Mouse (Mus musculus) embryonic facial prominence, embryonic 10.5 days (tissue): Measurements from ENCODE around the gene Pcdh7. TPM values are rescaled to one million over a fixed set of nuclear protein-coding genes. Genes with fewer than 3 reads are reported as not detected.
"Not testable (repeated sequence)": the region's sequence is repeated elsewhere in the genome, so short reads cannot be mapped to it uniquely, and the experiment has no call there.

Experiments
- DNase-seq: peaks from one replicate; pipeline ENCODE4 v3.0.0-alpha.2; 2017; ENCODE audit warnings: low spot score
- H3K27ac ChIP-seq: fragments of 300-500 bp; sonication (generic); replicated peaks from 2 replicates; pipeline ENCODE4 v1.5.1; 2016; ENCODE audit warnings: mild to moderate bottlenecking
- H3K27me3 ChIP-seq: fragments of 300-500 bp; sonication (generic); replicated peaks from 2 replicates; pipeline ENCODE4 v1.6.1; 2016; ENCODE audit warnings: low read depth, mild to moderate bottlenecking; ENCODE audit not compliant: poor library complexity, severe bottlenecking
- H3K36me3 ChIP-seq: fragments of 300-500 bp; sonication (generic); replicated peaks from 2 replicates; pipeline ENCODE4 v1.6.1; 2016; ENCODE audit warnings: mild to moderate bottlenecking, moderate library complexity
- H3K4me1 ChIP-seq: fragments of 300-500 bp; sonication (generic); 2 replicates; pipeline ENCODE4 v1.6.1; 2016
- H3K4me3 ChIP-seq: fragments of 300-500 bp; sonication (generic); 2 replicates; pipeline ENCODE4 v1.5.1; 2016; ENCODE audit warnings: mild to moderate bottlenecking, moderate library complexity
- H3K9me3 ChIP-seq: fragments of 300-500 bp; sonication (generic); 2 replicates; pipeline ENCODE4 v1.6.1; 2016; ENCODE audit warnings: mild to moderate bottlenecking
- WGBS: fragments of 180-500 bp; shearing (Covaris S2); methylation state at CpG from one replicate; pipeline ENCODE4 v1.1.7; 2016; 5-methylcytosine and 5-hydroxymethylcytosine counted together
- polyA plus RNA-seq: library from polyadenylated mRNA; unstranded; fragments of >200 nt; fragmentation: Nextera tagmentation; extraction: Ambion mirVana; gene quantifications from 2 replicates; pipeline ENCODE4 v1.2.1, GENCODE M21; 2016

The Pcdh7 gene
- polyA plus RNA-seq = 6.2 and 7.0 TPM in 2 replicates

DNA sequence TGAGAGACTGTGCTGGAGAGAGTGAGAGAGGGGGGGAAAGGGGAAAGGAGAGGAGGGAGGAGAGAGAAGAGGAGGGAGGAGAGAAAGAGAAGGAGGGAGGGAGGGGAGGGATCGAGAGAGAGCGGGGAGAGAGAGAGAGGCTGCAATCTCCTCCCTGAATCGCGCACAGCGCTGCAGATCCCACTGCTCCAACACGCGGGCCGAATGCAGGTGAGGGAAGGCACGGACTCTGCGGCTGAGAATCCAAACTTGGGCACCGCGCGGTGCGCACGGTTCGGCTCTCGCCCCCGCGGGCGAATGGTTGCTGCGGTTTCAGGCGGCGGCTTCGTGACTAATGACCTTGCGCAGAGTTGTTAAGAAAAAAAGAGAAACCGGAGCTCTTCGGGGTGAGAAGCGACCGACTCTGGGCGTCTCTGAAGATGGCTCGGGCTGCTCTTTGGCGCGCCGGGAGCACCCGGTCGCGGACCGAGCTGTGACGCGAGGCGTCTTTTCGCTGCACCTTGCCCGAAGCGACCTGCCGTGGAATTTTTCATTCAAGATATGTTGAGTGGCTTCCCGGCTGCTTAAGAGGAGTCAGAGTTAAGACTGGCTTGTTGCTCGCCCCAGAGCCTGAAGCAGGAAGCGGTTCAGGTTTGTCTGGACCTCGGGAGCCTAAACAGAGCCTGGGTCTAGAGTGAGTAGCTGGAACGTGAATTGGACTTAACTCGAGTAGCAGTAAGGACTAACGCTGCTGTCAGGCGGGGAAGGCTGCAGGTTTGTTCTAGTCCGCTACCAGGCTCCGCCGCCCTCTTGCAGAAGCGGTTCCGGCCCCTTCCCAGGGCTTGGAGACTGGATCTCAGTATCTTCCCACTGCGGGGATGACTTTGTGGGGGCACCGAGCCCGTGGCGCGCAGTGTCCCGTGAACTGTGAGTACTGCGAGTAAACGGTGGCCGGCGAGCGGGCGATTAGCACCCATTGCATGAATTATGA is at the start of gene Pcdh7:
TSS of gene Pcdh7 (plus strand) at position 62 of the 970 bp plus-strand sequence.
- Histone ChIP-seq H3K27ac (peak within 1 kb of the TSS; percentile 90), H3K27me3 (peaks cover 43% of the 10 kb centered on the region), H3K9me3 (no peaks in the 10 kb centered on the region), H3K36me3 (no peaks in the 10 kb centered on the region), H3K4me3 (peak within 1 kb of the TSS; percentile 73), H3K4me1 (peaks cover 40% of the 10 kb centered on the region)
- DNase-seq = peak; percentile 78
- WGBS = under 1% methylated on average over 70 of the region's 70 CpGs

DNA sequence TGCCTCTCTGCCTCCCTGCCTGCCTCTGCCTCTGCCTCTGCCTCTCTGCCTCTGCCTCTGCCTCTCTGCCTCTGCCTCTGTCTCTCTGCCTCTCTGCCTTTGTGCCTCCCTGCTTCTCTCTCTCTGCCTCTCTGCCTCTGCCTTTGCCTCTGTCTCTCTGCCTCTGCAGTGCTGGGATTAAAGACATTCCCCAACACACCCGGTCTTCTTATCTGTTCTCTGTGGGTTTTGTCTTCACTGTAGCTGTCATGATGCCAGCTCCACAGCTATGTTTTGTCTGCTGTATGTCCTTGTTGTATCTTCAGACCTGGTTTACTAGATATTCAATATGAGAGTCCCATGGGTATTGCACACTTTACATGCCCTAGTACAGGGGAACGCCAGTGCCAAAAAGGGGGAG is 40.8 kb upstream of the Pcdh7 start:
- not testable (repeated sequence) for H3K27me3 ChIP-seq, H3K4me1 ChIP-seq, H3K36me3 ChIP-seq, H3K4me3 ChIP-seq, DNase-seq, H3K27ac ChIP-seq, H3K9me3 ChIP-seq
- 75% methylated on average over 2 of the region's 2 CpGs for WGBS

DNA sequence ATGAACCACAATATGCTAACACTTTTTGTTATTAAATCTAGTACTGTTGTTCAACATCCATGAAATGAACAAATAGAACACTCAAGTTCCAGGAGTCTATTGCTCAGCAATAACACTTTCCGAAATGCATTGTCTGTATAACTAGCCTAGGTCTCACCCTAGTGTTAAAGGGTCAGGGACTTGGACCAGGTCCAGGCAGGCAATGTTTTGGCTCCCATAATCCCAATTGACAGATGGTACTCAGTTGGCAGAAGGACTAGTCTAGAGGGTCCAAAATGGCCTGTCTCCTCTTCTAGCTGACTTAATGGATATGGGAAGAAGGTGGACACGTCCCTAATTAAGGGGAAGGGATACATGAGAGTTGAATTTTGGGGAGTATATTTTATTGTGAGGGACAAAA is 9.4 kb upstream of the Pcdh7 start:
- 0 out of 2 replicates have a peak, but pooled peaks cover 4% of the 10 kb centered on the region for H3K27me3 ChIP-seq
- no peaks in the 10 kb centered on the region for H3K36me3 ChIP-seq
- H3K27ac ChIP-seq = no peak overlapping the region
- H3K4me1 ChIP-seq = no peaks in the 10 kb centered on the region
- no peaks in the 10 kb centered on the region for H3K9me3 ChIP-seq
- H3K4me3 ChIP-seq = no peak overlapping the region
- DNase-seq = no peak
- WGBS = 75% methylated on average over 2 of the region's 2 CpGs

DNA sequence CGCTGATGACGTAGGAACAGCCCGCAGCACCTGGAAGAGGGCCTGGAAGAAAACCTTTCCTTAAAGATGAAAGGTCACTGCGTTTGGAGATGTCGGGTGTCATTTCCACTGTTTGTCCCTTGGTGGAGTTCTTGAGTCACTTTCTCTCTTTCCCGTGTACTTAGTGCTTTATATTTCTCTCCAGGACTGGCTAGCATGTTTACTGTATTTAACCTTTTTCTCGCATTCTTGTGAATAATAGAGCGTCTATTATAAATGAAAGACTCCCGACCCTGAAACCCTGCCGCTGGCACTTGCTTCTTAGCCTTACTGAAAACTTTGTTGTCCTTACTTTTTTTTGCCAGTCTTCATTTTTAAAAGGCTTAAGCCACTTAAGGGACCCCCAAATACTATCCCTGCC is 3.8 kb upstream of the Pcdh7 start:
- peak overlapping the region; percentile 73 for H3K4me3 ChIP-seq
- no peaks in the 10 kb centered on the region for H3K9me3 ChIP-seq
- H3K27me3 ChIP-seq = peaks cover 10% of the 10 kb centered on the region; the same call in 1 of the 2 replicates
- DNase-seq = peak; percentile 28
- H3K4me1 ChIP-seq = peaks cover 16% of the 10 kb centered on the region
- H3K27ac ChIP-seq = peak overlapping the region; percentile 44; the same call in 1 of the 2 replicates
- WGBS = 1% methylated on average over 10 of the region's 10 CpGs
- H3K36me3 ChIP-seq = no peaks in the 10 kb centered on the region

- H3K4me3 ChIP-seq = peak overlapping the region; percentile 73
- H3K27me3 ChIP-seq = peaks cover 19% of the 10 kb centered on the region
- H3K4me1 ChIP-seq = peaks cover 25% of the 10 kb centered on the region
- peak; percentile 84 for DNase-seq
- no peaks in the 10 kb centered on the region for H3K9me3 ChIP-seq
- H3K27ac ChIP-seq = peak overlapping the region; percentile 90
- under 1% methylated on average over 44 of the region's 45 CpGs for WGBS
- H3K36me3 ChIP-seq = no peaks in the 10 kb centered on the region
Measured at GRCm38 (mm10) chr5:57714621-57715523, 2.9 kb upstream of the Pcdh7 start.

DNA sequence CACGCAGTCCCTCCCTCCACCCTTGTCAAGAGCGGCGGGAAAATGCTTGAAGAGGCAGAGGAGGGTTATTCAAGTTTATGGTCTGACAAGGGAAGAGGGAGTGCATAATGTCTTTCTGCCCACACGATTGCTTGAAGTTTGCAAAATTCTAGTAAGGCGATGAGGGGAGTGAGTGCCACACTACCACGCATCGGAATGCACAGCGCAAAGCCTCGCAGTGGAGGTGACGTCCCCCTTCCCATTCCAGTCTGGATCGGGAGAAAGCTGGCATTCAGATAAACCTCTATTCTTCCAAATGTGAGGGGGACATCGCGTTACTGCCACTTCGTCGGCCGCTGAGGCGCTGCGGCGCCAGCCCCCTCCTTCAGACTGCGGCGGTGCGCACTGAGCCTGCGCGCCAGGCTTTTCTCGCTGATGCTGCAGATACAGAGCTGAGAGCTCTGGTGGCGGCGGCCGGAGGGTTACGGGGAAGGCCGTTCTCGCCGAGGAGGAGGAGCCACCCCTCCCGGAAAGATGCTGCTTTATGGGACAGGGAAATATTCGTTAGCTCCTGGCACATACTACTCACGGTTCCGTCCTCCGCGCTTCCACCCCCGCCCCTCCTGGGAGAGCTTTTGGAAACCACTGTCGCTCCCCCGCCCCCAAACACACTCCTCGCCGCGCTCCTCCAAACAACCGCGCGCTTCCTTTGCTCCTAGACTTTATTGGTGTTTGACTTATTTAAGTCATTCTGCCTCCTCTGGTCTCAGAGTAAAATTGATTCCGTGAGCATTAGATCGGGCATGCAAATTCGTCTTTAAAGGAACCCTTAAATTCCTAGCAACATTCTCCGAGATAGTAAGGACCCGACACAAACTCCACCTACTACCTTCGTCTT is 2.0 kb upstream of the Pcdh7 start:
- Histone ChIP-seq H3K27ac (peak overlapping the region; percentile 90), H3K4me3 (peak overlapping the region; percentile 73), H3K9me3 (no peaks in the 10 kb centered on the region), H3K36me3 (no peaks in the 10 kb centered on the region), H3K4me1 (peaks cover 34% of the 10 kb centered on the region), H3K27me3 (peaks cover 28% of the 10 kb centered on the region)
- peak; percentile 85 for DNase-seq
- under 1% methylated on average over 53 of the region's 53 CpGs for WGBS

- Histone ChIP-seq H3K36me3 (no peaks in the 10 kb centered on the region), H3K27me3 (peaks cover 37% of the 10 kb centered on the region), H3K9me3 (no peaks in the 10 kb centered on the region), H3K27ac (peak overlapping the region; percentile 90), H3K4me1 (peaks cover 40% of the 10 kb centered on the region), H3K4me3 (peak overlapping the region; percentile 73)
- WGBS = under 1% methylated on average over 29 of the region's 29 CpGs
- DNase-seq = peak; percentile 68
Measured at GRCm38 (mm10) chr5:57716421-57717237, 1.1 kb upstream of the Pcdh7 start.

DNA sequence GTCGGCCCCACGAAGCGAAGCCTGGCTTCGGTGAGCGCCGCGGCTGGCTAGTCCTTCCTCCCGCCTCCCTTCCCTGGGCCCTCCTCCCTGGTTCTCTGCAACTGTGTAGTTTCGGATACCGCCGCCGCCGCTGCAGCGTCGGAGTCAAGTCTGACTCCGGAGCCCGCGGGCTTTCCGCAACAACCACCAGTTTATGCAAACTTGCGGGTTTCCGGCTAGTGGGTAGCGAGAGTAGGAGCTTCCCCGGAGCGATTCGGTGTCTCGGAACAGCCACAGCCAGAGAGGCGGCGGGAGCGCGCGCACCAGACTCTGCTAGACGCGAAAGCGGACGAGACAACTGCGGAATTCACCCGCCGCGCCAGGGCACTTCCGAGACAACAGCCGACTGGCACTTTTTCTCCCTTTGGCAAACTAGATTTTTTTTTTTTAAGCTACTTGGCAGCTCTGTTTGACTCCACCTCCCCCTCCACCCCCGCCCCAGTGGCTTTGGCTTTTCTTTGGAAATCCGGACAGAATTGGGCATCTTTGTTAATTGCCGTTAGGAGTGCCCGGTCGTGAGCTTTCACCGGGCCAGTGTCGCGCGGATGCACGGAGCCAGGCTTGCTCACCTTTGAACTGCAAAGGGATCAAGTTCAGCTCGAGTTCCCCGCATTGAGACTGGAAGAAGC is 395 bp upstream of the Pcdh7 start:
- Histone ChIP-seq H3K27ac (peak overlapping the region; percentile 90), H3K9me3 (no peaks in the 10 kb centered on the region), H3K4me3 (peak overlapping the region; percentile 73), H3K4me1 (peaks cover 40% of the 10 kb centered on the region), H3K36me3 (no peaks in the 10 kb centered on the region), H3K27me3 (peaks cover 44% of the 10 kb centered on the region)
- WGBS = under 1% methylated on average over 53 of the region's 53 CpGs
- peak; percentile 82 for DNase-seq

DNA sequence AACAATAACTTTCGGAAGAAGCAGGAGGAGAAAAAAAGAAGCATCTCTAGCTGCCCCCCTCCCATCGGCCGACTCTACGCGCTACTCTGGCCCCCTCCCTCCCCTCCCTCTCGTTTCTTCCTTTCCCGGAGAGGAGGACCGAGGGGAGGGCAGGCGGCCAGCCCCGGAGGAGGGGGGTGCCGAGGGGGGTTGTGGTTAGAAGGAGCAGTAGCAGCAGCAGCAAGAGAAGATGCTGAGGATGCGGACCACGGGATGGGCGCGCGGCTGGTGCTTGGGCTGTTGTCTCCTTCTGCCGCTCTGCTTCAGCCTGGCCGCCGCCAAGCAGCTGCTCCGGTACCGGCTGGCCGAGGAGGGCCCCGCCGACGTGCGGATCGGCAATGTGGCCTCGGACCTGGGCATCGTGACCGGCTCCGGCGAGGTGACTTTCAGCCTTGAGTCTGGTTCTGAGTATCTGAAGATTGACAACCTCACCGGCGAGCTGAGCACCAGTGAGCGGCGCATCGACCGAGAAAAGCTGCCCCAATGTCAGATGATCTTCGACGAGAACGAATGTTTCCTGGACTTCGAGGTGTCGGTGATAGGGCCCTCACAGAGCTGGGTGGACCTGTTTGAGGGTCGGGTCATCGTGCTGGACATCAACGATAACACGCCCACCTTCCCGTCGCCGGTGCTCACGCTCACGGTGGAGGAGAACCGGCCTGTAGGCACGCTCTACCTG is 1.3 kb downstream of the Pcdh7 start:
- under 1% methylated on average over 54 of the region's 54 CpGs for WGBS
- Histone ChIP-seq H3K9me3 (no peaks in the 10 kb centered on the region), H3K4me3 (peak overlapping the region; percentile 73), H3K4me1 (peaks cover 40% of the 10 kb centered on the region), H3K36me3 (no peaks in the 10 kb centered on the region), H3K27me3 (peaks cover 43% of the 10 kb centered on the region), H3K27ac (peak overlapping the region; percentile 90)
- peak; percentile 68 for DNase-seq

- Histone ChIP-seq H3K27me3 (peaks cover 43% of the 10 kb centered on the region), H3K4me1 (peaks cover 40% of the 10 kb centered on the region), H3K4me3 (peak overlapping the region; percentile 73), H3K27ac (peak overlapping the region; percentile 90), H3K9me3 (no peaks in the 10 kb centered on the region), H3K36me3 (no peaks in the 10 kb centered on the region)
- 1% methylated on average over 59 of the region's 59 CpGs for WGBS
- peak; percentile 78 for DNase-seq
Measured at GRCm38 (mm10) chr5:57719594-57720185, 1.9 kb downstream of the Pcdh7 start.
